Mouse (Mus musculus) midbrain, embryonic 10.5 days (tissue): ENCODE results near the gene Ckmt1. TPM values are rescaled to one million over a fixed set of nuclear protein-coding genes. Genes with fewer than 3 reads are reported as not detected.
"Not testable (repeated sequence)": the region's sequence is repeated elsewhere in the genome, so short reads cannot be mapped to it uniquely, and the experiment has no call there.

Source experiments
- DNase-seq: peaks from one replicate; pipeline ENCODE4 v3.0.0-alpha.2; 2017; ENCODE audit warnings: low spot score
- H3K27ac ChIP-seq: fragments of 300-500 bp; sonication (generic); replicated peaks from 2 replicates; pipeline ENCODE4 v1.5.1; 2016; ENCODE audit warnings: mild to moderate bottlenecking
- H3K27me3 ChIP-seq: fragments of 300-500 bp; sonication (generic); 2 replicates; pipeline ENCODE4 v1.6.1; 2016; ENCODE audit warnings: low read depth, mild to moderate bottlenecking; ENCODE audit not compliant: poor library complexity, severe bottlenecking
- H3K36me3 ChIP-seq: fragments of 300-500 bp; sonication (generic); 2 replicates; pipeline ENCODE4 v1.6.1; 2016; ENCODE audit warnings: mild to moderate bottlenecking, moderate library complexity
- H3K4me1 ChIP-seq: fragments of 300-500 bp; sonication (generic); 2 replicates; pipeline ENCODE4 v1.6.1; 2016
- H3K4me3 ChIP-seq: fragments of 300-500 bp; sonication (generic); 2 replicates; pipeline ENCODE4 v1.5.1; 2016; ENCODE audit warnings: mild to moderate bottlenecking, moderate library complexity
- H3K9me3 ChIP-seq: fragments of 300-500 bp; sonication (generic); replicated peaks from 2 replicates; pipeline ENCODE4 v1.6.1; 2016; ENCODE audit warnings: mild to moderate bottlenecking
- WGBS: fragments of 180-500 bp; shearing (Covaris S2); methylation state at CpG from one replicate; pipeline ENCODE4 v1.1.7; 2016; 5-methylcytosine and 5-hydroxymethylcytosine counted together
- polyA plus RNA-seq: library from polyadenylated mRNA; unstranded; fragments of >200 nt; fragmentation: Nextera tagmentation; extraction: Ambion mirVana; gene quantifications from 2 replicates; pipeline ENCODE4 v1.2.1, GENCODE M21; 2016

Gene Ckmt1
- polyA plus RNA-seq, 1 experiment from 2014 or later = 1.5 TPM

- H3K9me3 ChIP-seq = no peaks in the 10 kb centered on the region
- WGBS = 58% methylated on average over 4 of the region's 4 CpGs
- no peak overlapping the region for H3K4me3 ChIP-seq
- H3K27ac ChIP-seq = no peak overlapping the region
- H3K27me3 ChIP-seq = peaks cover 40% of the 10 kb centered on the region
- H3K36me3 ChIP-seq = no peaks in the 10 kb centered on the region
- peaks cover 23% of the 10 kb centered on the region for H3K4me1 ChIP-seq
- DNase-seq = no peak
These were observed 1.9 kb downstream of the Ckmt1 start for GRCm38 (mm10) chr2:121359461-121359860.

GRCm38 (mm10) chr2:121363656-121364055, 6.1 kb downstream of the Ckmt1 start:
- Histone ChIP-seq H3K9me3 (no peaks in the 10 kb centered on the region), H3K4me3 (no peak overlapping the region), H3K4me1 (peaks cover 9% of the 10 kb centered on the region), H3K27me3 (peaks cover 14% of the 10 kb centered on the region), H3K27ac (no peak overlapping the region), H3K36me3 (no peaks in the 10 kb centered on the region)
- 96% methylated on average over 3 of the region's 3 CpGs for WGBS
- no peak for DNase-seq

- Histone ChIP-seq H3K36me3 (no peaks in the 10 kb centered on the region), H3K27ac (no peak overlapping the region), H3K4me1 (no peaks in the 10 kb centered on the region), H3K27me3 (no peaks in the 10 kb centered on the region), H3K9me3 (no peaks in the 10 kb centered on the region), H3K4me3 (no peak overlapping the region)
- DNase-seq = no peak
- WGBS = 89% methylated on average over 2 of the region's 2 CpGs
These were observed 11.3 kb downstream of the Ckmt1 start for GRCm38 (mm10) chr2:121368831-121369230.

DNA sequence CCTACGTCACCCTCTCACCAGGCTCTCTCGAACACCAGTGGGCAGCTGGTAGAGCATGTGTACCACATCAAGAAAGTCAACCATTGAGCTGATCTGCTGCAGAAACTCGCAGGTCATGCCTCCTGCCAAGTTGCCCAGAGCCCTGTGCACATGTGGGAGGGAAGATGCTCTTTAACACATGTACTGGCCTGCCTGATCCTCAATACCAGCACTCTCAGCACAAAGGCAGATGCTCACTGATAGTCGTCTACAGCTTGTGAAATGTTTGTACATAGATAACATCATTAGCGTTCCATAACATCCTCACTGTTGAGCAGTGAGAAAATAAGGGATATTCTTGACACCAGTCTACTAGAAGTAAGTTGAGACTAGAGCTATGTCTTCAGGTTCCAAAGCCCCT, 13.4 kb downstream of the Ckmt1 start:
- Histone ChIP-seq H3K4me1 (no peaks in the 10 kb centered on the region), H3K9me3 (no peaks in the 10 kb centered on the region), H3K27me3 (no peaks in the 10 kb centered on the region), H3K27ac (no peak overlapping the region), H3K36me3 (no peaks in the 10 kb centered on the region), H3K4me3 (no peak overlapping the region)
- 88% methylated on average over 5 of the region's 5 CpGs for WGBS
- no peak for DNase-seq

GRCm38 (mm10) chr2:121372266-121372665, 14.8 kb downstream of the Ckmt1 start:
- no peaks in the 10 kb centered on the region for H3K36me3 ChIP-seq
- H3K4me3 ChIP-seq = no peak overlapping the region
- 72% methylated on average over 3 of the region's 3 CpGs for WGBS
- H3K4me1 ChIP-seq = no peaks in the 10 kb centered on the region; the same call in 1 of the 2 replicates
- no peaks in the 10 kb centered on the region for H3K9me3 ChIP-seq
- no peak overlapping the region for H3K27ac ChIP-seq
- H3K27me3 ChIP-seq = no peaks in the 10 kb centered on the region
- DNase-seq = no peak

DNA sequence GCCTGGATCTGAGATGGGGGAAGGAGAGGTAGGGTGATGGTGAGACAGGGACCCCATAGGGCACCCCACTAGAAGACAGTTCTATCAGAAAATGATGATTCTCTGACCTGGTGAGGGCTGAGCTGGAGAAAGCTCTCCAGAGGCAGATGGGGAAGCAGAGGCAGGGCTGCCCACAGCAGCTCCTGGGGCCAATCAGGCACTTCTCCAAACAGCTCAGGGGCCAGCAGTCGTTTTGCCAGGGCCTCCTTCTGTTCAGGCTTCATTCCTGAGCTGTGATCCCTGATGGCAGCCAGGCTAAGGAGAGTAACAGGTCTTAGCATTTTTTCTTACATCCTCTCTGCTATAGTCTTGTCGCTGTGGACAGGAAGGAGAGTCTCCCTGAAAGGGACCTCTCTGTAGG, 17.3 kb downstream of the Ckmt1 start:
- H3K9me3 ChIP-seq = no peaks in the 10 kb centered on the region
- 63% methylated on average over 2 of the region's 2 CpGs for WGBS

GRCm38 (mm10) chr2:121386961-121387575, 29.6 kb downstream of the Ckmt1 start, which contains the start of gene Strc:
Gene Strc (minus strand): TSS chr2:121387168.
- not testable (repeated sequence) for H3K4me3 ChIP-seq, H3K36me3 ChIP-seq, H3K4me1 ChIP-seq, H3K27me3 ChIP-seq, H3K27ac ChIP-seq, DNase-seq, H3K9me3 ChIP-seq
- WGBS = 92% methylated on average over 17 of the region's 17 CpGs

More for the DNA sequence above, 17.3 kb downstream of the Ckmt1 start:
- no peaks in the 10 kb centered on the region for H3K27me3 ChIP-seq
- no peak for DNase-seq
- H3K27ac ChIP-seq = no peak overlapping the region
- no peaks in the 10 kb centered on the region; the same call in 1 of the 2 replicates for H3K4me1 ChIP-seq
- H3K4me3 ChIP-seq = no peak overlapping the region
- no peaks in the 10 kb centered on the region for H3K36me3 ChIP-seq

DNA sequence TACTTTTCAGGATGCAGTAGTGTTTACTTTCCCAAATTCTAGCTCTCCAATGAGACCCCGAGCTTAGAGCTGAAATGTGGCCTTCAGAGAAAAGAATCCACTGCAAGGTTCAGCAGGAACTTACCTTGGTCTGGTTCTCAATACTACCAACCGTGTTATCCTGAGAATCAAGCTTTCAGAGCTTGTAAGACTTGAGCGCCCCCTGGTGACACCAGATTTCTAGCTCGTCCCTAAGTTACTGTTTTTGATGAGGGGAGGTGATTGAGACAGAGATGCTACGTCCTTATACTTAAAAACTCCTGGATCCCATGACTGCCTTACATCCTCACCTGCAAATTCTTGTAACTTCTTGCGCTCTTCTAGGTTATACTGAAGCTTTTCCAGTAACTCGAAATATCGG, 39.1 kb downstream of the Ckmt1 start:
- peak; percentile 75 for DNase-seq
- 15% methylated on average over 8 of the region's 8 CpGs for WGBS
- Histone ChIP-seq H3K4me1 (no peaks in the 10 kb centered on the region), H3K36me3 (no peaks in the 10 kb centered on the region), H3K27ac (no peak overlapping the region), H3K27me3 (no peaks in the 10 kb centered on the region), H3K9me3 (no peaks in the 10 kb centered on the region), H3K4me3 (no peak overlapping the region)

DNA sequence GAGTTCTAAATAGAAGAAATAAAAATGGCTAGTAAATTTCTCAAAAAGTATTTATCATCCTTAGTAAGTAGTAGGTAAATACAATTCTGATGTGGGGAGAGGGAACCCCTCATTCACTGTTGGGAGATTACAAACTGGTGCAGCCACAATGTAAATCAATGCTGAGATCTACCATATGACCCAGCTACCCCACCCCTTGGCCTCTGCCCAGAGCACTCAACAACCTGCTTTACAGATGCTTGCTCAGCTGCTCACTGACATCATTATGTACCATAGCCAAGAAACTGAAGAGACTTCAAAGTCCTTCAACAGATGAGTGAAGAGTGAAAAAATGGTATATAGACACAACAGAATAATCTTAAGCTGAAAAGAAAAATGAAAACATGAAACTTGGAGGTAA, 45.8 kb downstream of the Ckmt1 start:
- no peak for DNase-seq
- no peak overlapping the region for H3K4me3 ChIP-seq
- H3K27ac ChIP-seq = no peak overlapping the region
- H3K27me3 ChIP-seq = no peaks in the 10 kb centered on the region
- no peaks in the 10 kb centered on the region for H3K36me3 ChIP-seq
- no peaks in the 10 kb centered on the region for H3K9me3 ChIP-seq
- H3K4me1 ChIP-seq = no peaks in the 10 kb centered on the region

DNA sequence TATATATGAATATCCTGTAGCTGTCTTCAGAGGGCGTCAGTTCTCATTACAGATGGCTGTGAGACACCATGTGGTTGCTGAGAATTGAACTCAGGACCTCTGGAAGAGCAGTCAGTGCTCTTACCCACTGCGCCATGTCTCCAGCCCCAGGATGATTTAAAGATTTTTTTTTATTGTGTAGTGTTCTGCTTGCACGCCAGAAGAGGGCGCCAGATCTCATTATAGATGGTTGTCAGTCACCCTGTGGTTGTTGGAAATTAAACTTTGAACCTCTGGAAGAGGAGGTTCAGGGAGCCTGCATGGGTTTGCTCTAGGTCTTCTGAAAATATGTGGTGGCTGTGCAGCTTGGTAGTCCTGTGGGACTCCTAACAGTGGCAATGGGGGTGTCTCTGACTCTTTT, 50.6 kb downstream of the Ckmt1 start:
- H3K4me3 ChIP-seq = no peak overlapping the region

DNA sequence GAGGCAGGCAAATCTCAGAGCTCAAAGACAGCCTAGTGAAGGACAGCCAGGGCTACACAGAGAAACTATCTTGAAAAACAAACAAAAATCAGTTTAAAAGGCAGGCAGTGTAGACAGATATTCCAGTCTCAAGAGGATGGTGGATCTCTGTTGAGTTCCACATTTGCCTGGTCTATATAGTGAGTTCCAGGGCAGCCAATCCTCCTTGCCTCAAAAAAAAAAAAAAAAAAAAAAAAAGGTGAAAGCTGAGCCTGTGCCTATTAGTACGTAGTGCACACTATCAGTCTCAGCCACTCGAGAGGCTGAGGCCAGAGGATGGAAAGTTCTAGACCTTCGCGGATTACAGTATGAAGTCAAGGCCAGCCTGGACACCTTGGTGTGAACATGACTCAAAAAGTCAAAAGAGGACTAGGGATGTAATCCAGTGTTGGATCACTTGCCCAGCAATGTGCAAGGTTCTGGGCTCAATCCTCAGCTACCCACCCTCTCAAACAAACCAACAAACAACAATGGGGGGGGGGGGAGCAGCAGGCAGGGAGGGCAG, 55.4 kb downstream of the Ckmt1 start:
- Histone ChIP-seq H3K9me3 (no peaks in the 10 kb centered on the region), H3K4me3 (peak overlapping the region; percentile 97), H3K4me1 (peaks cover 31% of the 10 kb centered on the region), H3K27me3 (no peaks in the 10 kb centered on the region), H3K27ac (peak overlapping the region; percentile 98), H3K36me3 (peaks cover 25% of the 10 kb centered on the region)
- DNase-seq = peak; percentile 11
- 23% methylated on average over 4 of the region's 4 CpGs for WGBS

More for the DNA sequence above, 50.6 kb downstream of the Ckmt1 start:
- H3K27me3 ChIP-seq = no peaks in the 10 kb centered on the region
- H3K9me3 ChIP-seq = no peaks in the 10 kb centered on the region
- no peaks in the 10 kb centered on the region for H3K36me3 ChIP-seq
- 36% methylated on average over 4 of the region's 4 CpGs for WGBS
- H3K4me1 ChIP-seq = peaks cover 7% of the 10 kb centered on the region
- DNase-seq = peak; percentile 34
- H3K27ac ChIP-seq = no peak overlapping the region
